In the genomic region with DNA sequence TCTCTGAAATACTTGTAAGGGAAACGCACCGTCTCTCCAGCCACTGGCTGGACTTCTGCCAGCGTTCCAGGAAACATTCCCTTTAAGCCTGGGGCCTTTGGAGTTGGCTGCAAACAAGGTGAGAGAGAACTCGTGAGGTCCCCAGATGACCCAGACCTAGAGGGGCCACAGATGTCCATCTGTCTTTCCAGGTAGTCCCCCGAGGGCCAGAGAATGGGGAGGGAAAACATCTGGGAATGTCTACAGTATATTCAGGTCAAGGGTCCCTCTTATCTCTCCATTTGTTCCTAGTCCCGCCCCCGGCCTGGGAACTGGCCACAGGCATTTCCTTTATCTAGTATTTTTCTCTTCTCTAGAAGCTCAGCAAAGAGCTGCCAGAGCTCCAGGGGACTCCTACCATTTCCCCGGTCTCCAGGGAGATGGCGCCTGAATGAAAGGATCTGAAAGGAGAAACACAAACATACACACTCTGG, we compare ENCODE assay signal across 9 mouse cellular contexts. TPM values are rescaled to one million over a fixed set of nuclear protein-coding genes. Genes with fewer than 3 reads are reported as not detected.
DNase-seq lines count a peak whose midpoint lies in the region; ATAC-seq and TF ChIP-seq lines count a peak whose summit lies in the region.
"Had no signal": no experiment of that assay in that cellular context is flagged by ENCODE, and none has a peak within 500 bp of the region (broad histone marks: within the 10 kb centered on the region; RNA-seq: fewer than 3 reads in every experiment).

No protein-coding gene starts in this region.

- no peaks in the 10 kb centered on the region for H3K36me3 ChIP-seq in embryonic facial prominence, embryonic 14.5 days (ENCODE audit: control insufficient read depth, insufficient read depth, low read length)
- no peaks in the 10 kb centered on the region for H3K36me3 ChIP-seq in hindbrain, embryonic 13.5 days
- H3K36me3 ChIP-seq in neural tube, embryonic 14.5 days (ENCODE audit: control insufficient read depth, insufficient read depth, low read length): no peaks in the 10 kb centered on the region
- H3K36me3 ChIP-seq: G1E had no signal

- no peak for DNase-seq in left cerebral cortex, adult 2 months (ENCODE audit: extremely low spot score in 1 of 2, low spot score in 2 of 2)
- no peak for DNase-seq in left cerebral cortex, adult 11 months (ENCODE audit: low spot score)
- DNase-seq in embryonic facial prominence, embryonic 14.5 days (ENCODE audit: low spot score): peak; percentile 73
- DNase-seq in liver: peak; percentile 31

- TF ChIP-seq CTCF in left cerebral cortex, adult 2 months (IDR thresholded peaks at IDR 0.05): no peak; the same call in 1 of the 2 replicates

- H3K9me3 ChIP-seq in embryonic facial prominence, embryonic 14.5 days (ENCODE audit: control insufficient read depth, low read length): no peaks in the 10 kb centered on the region
- no peaks in the 10 kb centered on the region for H3K9me3 ChIP-seq in hindbrain, embryonic 13.5 days
- H3K9me3 ChIP-seq in neural tube, embryonic 14.5 days (ENCODE audit: control insufficient read depth, low read length): no peaks in the 10 kb centered on the region
- H3K9me3 ChIP-seq: G1E had no signal

- intact Hi-C loops in left cerebral cortex, adult 2 months (cut with DNase I): no loop called here

- WGBS in embryonic facial prominence, embryonic 14.5 days: 29% methylated on average over 9 of the region's 9 CpGs
- WGBS in hindbrain, embryonic 13.5 days: 48% methylated on average over 9 of the region's 9 CpGs
- WGBS in neural tube, embryonic 14.5 days: 52% methylated on average over 9 of the region's 9 CpGs

- H3K4me3 ChIP-seq in left cerebral cortex, adult 2 months: peak overlapping the region; percentile 16; the same call in 1 of the 2 replicates
- H3K4me3 ChIP-seq in embryonic facial prominence, embryonic 14.5 days (ENCODE audit: low read depth, low read length): peak overlapping the region; percentile 15; the same call in 1 of the 2 replicates
- H3K4me3 ChIP-seq in hindbrain, embryonic 13.5 days: no peak overlapping the region
- no peak overlapping the region for H3K4me3 ChIP-seq in neural tube, embryonic 14.5 days (ENCODE audit: low read depth, low read length)

- H3K4me1 ChIP-seq in embryonic facial prominence, embryonic 14.5 days (ENCODE audit: control insufficient read depth, insufficient read depth, low read length): peaks cover 9% of the 10 kb centered on the region
- H3K4me1 ChIP-seq in hindbrain, embryonic 13.5 days (replicated peaks): peaks cover 8% of the 10 kb centered on the region
- no peaks in the 10 kb centered on the region; the same call in 1 of the 2 replicates for H3K4me1 ChIP-seq in neural tube, embryonic 14.5 days (ENCODE audit: control insufficient read depth, insufficient read depth, low read length)

- ATAC-seq in embryonic facial prominence, embryonic 14.5 days (ENCODE audit: low read depth): no peak; the same call in 1 of the 2 replicates
- ATAC-seq in hindbrain, embryonic 13.5 days (ENCODE audit: low FRiP score): no peak
- no peak for ATAC-seq in neural tube, embryonic 14.5 days (ENCODE audit: low read depth)
- ATAC-seq in megakaryocyte progenitor cell, adult 5-6 weeks (replicated peaks; ENCODE audit: poor library complexity): no peak
- ATAC-seq in CD4-positive, CD25-positive, alpha-beta regulatory T cell, adult 4 months: no peak

- no peak overlapping the region for H3K9ac ChIP-seq in embryonic facial prominence, embryonic 14.5 days (ENCODE audit: low read depth, low read length)
- no peak overlapping the region for H3K9ac ChIP-seq in hindbrain, embryonic 13.5 days
- no peak overlapping the region for H3K9ac ChIP-seq in neural tube, embryonic 14.5 days (replicated peaks; ENCODE audit: low read depth, low read length)

- no peak overlapping the region for H3K27ac ChIP-seq in left cerebral cortex, adult 2 months
- peak overlapping the region; percentile 64 for H3K27ac ChIP-seq in embryonic facial prominence, embryonic 14.5 days (replicated peaks; ENCODE audit: low read depth, low read length)
- H3K27ac ChIP-seq in hindbrain, embryonic 13.5 days: peak overlapping the region; percentile 61; the same call in 1 of the 2 replicates
- H3K27ac ChIP-seq in neural tube, embryonic 14.5 days (ENCODE audit: low read depth, low read length): peak overlapping the region; percentile 2; the same call in 1 of the 2 replicates

- peak overlapping the region; percentile 42 for H3K4me2 ChIP-seq in embryonic facial prominence, embryonic 14.5 days (ENCODE audit: low read depth, low read length)
- no peak overlapping the region for H3K4me2 ChIP-seq in hindbrain, embryonic 13.5 days
- no peak overlapping the region; the same call in 1 of the 2 replicates for H3K4me2 ChIP-seq in neural tube, embryonic 14.5 days (ENCODE audit: low read depth, low read length)

- H3K27me3 ChIP-seq in embryonic facial prominence, embryonic 14.5 days (replicated peaks; ENCODE audit: control insufficient read depth, insufficient read depth, low read length): no peaks in the 10 kb centered on the region
- H3K27me3 ChIP-seq in hindbrain, embryonic 13.5 days: no peaks in the 10 kb centered on the region
- H3K27me3 ChIP-seq in neural tube, embryonic 14.5 days (ENCODE audit: control insufficient read depth, insufficient read depth, low read length): no peaks in the 10 kb centered on the region

RNA-seq across cellular contexts. Expression of a gene that starts 33.9 kb away (rescaled TPM):
- 10 to 100 TPM; 14.9 to 25.6 TPM for total RNA-seq in left cerebral cortex, adult 2 months (2021)
- polyA plus RNA-seq in embryonic facial prominence, embryonic 14.5 days (2014; fragmentation: Nextera tagmentation; extraction: Ambion mirVana): 33.2 and 33.9 TPM in 2 replicates
- 32.7 and 36.0 TPM in 2 replicates for polyA plus RNA-seq in hindbrain, embryonic 13.5 days (2015; fragmentation: Nextera tagmentation; extraction: Ambion mirVana)
- 30.7 and 36.2 TPM in 2 replicates for polyA plus RNA-seq in neural tube, embryonic 14.5 days (2014; fragmentation: Nextera tagmentation; extraction: Ambion mirVana)
- total RNA-seq in megakaryocyte progenitor cell, adult 5-6 weeks (2015): 20.9 and 31.8 TPM in 2 replicates
- total RNA-seq in megakaryocyte progenitor cell, adult 5-6 weeks (2017): 17.8 and 24.5 TPM in 2 replicates
- 1 to 10 TPM; 4.0 to 5.4 TPM for polyA plus RNA-seq in CD4-positive, CD25-positive, alpha-beta regulatory T cell, adult 4 months (2017; shearing (Covaris generic))

Comparison
In these comparisons a context has a peak if more than half of its experiments do, and no peak if none do; other contexts are left out.
1. DNase-seq: peak in embryonic facial prominence, embryonic 14.5 days (single experiment) and liver (single experiment); none in left cerebral cortex, adult 2 months (0 of 2) and left cerebral cortex, adult 11 months (single experiment).
2. H3K4me3 ChIP-seq: peak in left cerebral cortex, adult 2 months (single experiment) and embryonic facial prominence, embryonic 14.5 days (single experiment); none in hindbrain, embryonic 13.5 days (single experiment) and neural tube, embryonic 14.5 days (single experiment).